Mouse (Mus musculus) forebrain, postnatal 0 days (tissue): ENCODE results near the gene Spty2d1. TPM values are rescaled to one million over a fixed set of nuclear protein-coding genes. Genes with fewer than 3 reads are reported as not detected.

ENCODE experiments used
- ATAC-seq: fragments of 200-750 bp; cut with Nextera tagmentation; 2 replicates; pipeline ENCODE4 v1.8.0; 2017; ENCODE audit warnings: mild to moderate bottlenecking, moderate library complexity
- DNase-seq: peaks from one replicate; pipeline ENCODE4 v3.0.0-alpha.2; 2015
- H3K27ac ChIP-seq: fragments of 300-500 bp; sonication (generic); 2 replicates; pipeline ENCODE4 v1.5.1; 2014; ENCODE audit warnings: low read depth, mild to moderate bottlenecking, antibody characterized with exemption, low read length, moderate library complexity, mixed read lengths
- H3K27me3 ChIP-seq: fragments of 300-500 bp; sonication (generic); 2 replicates; pipeline ENCODE4 v1.6.1; 2014; ENCODE audit warnings: mild to moderate bottlenecking, low read length, mixed read lengths; ENCODE audit not compliant: insufficient read depth
- H3K36me3 ChIP-seq: fragments of 300-500 bp; sonication (generic); 2 replicates; pipeline ENCODE4 v1.6.1; 2014; ENCODE audit warnings: mild to moderate bottlenecking, moderate library complexity; ENCODE audit not compliant: insufficient read depth
- H3K4me1 ChIP-seq: fragments of 300-500 bp; sonication (generic); 2 replicates; pipeline ENCODE4 v1.6.1; 2014; ENCODE audit warnings: antibody characterized with exemption; ENCODE audit not compliant: insufficient read depth
- H3K4me2 ChIP-seq: fragments of 300-500 bp; sonication (generic); 2 replicates; pipeline ENCODE4 v1.6.1; 2014; ENCODE audit warnings: low read depth, mild to moderate bottlenecking, moderate library complexity
- H3K4me3 ChIP-seq: fragments of 300-500 bp; sonication (generic); 2 replicates; pipeline ENCODE4 v1.5.1; 2014; ENCODE audit warnings: low read depth, low read length, mixed read lengths
- H3K9ac ChIP-seq: fragments of 300-500 bp; sonication (generic); 2 replicates; pipeline ENCODE4 v1.6.1; 2014; ENCODE audit warnings: mild to moderate bottlenecking
- H3K9me3 ChIP-seq: fragments of 300-500 bp; sonication (generic); 2 replicates; pipeline ENCODE4 v1.6.1; 2016; ENCODE audit warnings: low read length
- CTCF ChIP-seq: sonication (generic); IDR thresholded peaks from 2 replicates; pipeline ENCODE4 v1.5.1; 2016; ENCODE audit warnings: antibody characterized with exemption, control low read depth, low read depth
- WGBS: fragments of 180-500 bp; shearing (Covaris S2); extraction: QIAGEN DNeasy Blood & Tissue Kit; methylation state at CpG from one replicate; pipeline ENCODE4 v1.1.7; 2014; 5-methylcytosine and 5-hydroxymethylcytosine counted together
- polyA plus RNA-seq: library from polyadenylated mRNA; unstranded; fragments of >200 nt; fragmentation: Nextera tagmentation; extraction: Ambion mirVana; gene quantifications from 2 replicates; pipeline ENCODE4 v1.2.1, GENCODE M21; 2015
- total RNA-seq: library from RNA; depleted of rRNA; stranded (reverse); fragments of >200 nt; gene quantifications from 2 replicates; pipeline ENCODE4 v1.2.3, GENCODE M21; 2014; rRNA removed

The Spty2d1 gene
- total and polyA plus RNA-seq, 2 experiments from 2014 or later = 5.0 to 10.9 TPM

- DNase-seq = no peak
- no peak for TF ChIP-seq CTCF
- no peaks in the 10 kb centered on the region for H3K9me3 ChIP-seq
- no peak for ATAC-seq
- no peak overlapping the region for H3K9ac ChIP-seq
- no peaks in the 10 kb centered on the region for H3K27me3 ChIP-seq
- H3K36me3 ChIP-seq = no peaks in the 10 kb centered on the region
- H3K4me2 ChIP-seq = no peak overlapping the region
- WGBS = 88% methylated on average over 7 of the region's 7 CpGs
- H3K4me1 ChIP-seq = no peaks in the 10 kb centered on the region
- no peak overlapping the region for H3K27ac ChIP-seq
- H3K4me3 ChIP-seq = no peak overlapping the region
Measured at GRCm38 (mm10) chr7:46964070-46964469, 44.1 kb downstream of the Spty2d1 start.

- DNase-seq = peak; percentile 90
- H3K9me3 ChIP-seq = no peaks in the 10 kb centered on the region
- H3K27ac ChIP-seq = no peak overlapping the region
- H3K4me1 ChIP-seq = no peaks in the 10 kb centered on the region; the same call in 1 of the 2 replicates
- H3K4me3 ChIP-seq = no peak overlapping the region
- TF ChIP-seq CTCF = peak; percentile 90
- ATAC-seq = peak; percentile 82
- H3K4me2 ChIP-seq = peak overlapping the region; percentile 20; the same call in 1 of the 2 replicates
- H3K36me3 ChIP-seq = no peaks in the 10 kb centered on the region
- no peak overlapping the region for H3K9ac ChIP-seq
- H3K27me3 ChIP-seq = no peaks in the 10 kb centered on the region
- under 1% methylated on average over 9 of the region's 9 CpGs for WGBS
Measured at GRCm38 (mm10) chr7:46962806-46963618, 45.2 kb downstream of the Spty2d1 start.

GRCm38 (mm10) chr7:46962132-46962531 is 46.1 kb downstream of the Spty2d1 start:
- Histone ChIP-seq H3K27me3 (no peaks in the 10 kb centered on the region), H3K36me3 (no peaks in the 10 kb centered on the region), H3K9ac (no peak overlapping the region), H3K27ac (no peak overlapping the region), H3K4me1 (peaks cover 7% of the 10 kb centered on the region; the same call in 1 of the 2 replicates), H3K9me3 (no peaks in the 10 kb centered on the region), H3K4me3 (no peak overlapping the region), H3K4me2 (no peak overlapping the region)
- ATAC-seq = no peak
- DNase-seq = no peak
- TF ChIP-seq CTCF = no peak

GRCm38 (mm10) chr7:46960991-46961390 is 47.2 kb downstream of the Spty2d1 start:
- ATAC-seq (no peak), DNase-seq (no peak)
- H3K9me3 ChIP-seq = no peaks in the 10 kb centered on the region
- no peak overlapping the region for H3K9ac ChIP-seq
- no peaks in the 10 kb centered on the region; the same call in 1 of the 2 replicates for H3K36me3 ChIP-seq
- peaks cover 7% of the 10 kb centered on the region; the same call in 1 of the 2 replicates for H3K4me1 ChIP-seq
- TF ChIP-seq CTCF = no peak
- H3K27ac ChIP-seq = no peak overlapping the region
- H3K27me3 ChIP-seq = no peaks in the 10 kb centered on the region
- H3K4me3 ChIP-seq = no peak overlapping the region
- WGBS = 80% methylated on average over 3 of the region's 3 CpGs
- H3K4me2 ChIP-seq = no peak overlapping the region

GRCm38 (mm10) chr7:46958853-46959252 is 49.4 kb downstream of the Spty2d1 start:
- DNase-seq (no peak), ATAC-seq (peak; percentile 12; the same call in 1 of the 2 replicates)
- H3K36me3 ChIP-seq = peaks cover 5% of the 10 kb centered on the region
- peak overlapping the region; percentile 78 for H3K9ac ChIP-seq
- H3K27me3 ChIP-seq = no peaks in the 10 kb centered on the region
- H3K4me2 ChIP-seq = peak overlapping the region; percentile 64
- no peaks in the 10 kb centered on the region for H3K9me3 ChIP-seq
- peaks cover 7% of the 10 kb centered on the region; the same call in 1 of the 2 replicates for H3K4me1 ChIP-seq
- 7% methylated on average over 9 of the region's 9 CpGs for WGBS
- no peak for TF ChIP-seq CTCF
- H3K27ac ChIP-seq = peak overlapping the region; percentile 70
- peak overlapping the region; percentile 71 for H3K4me3 ChIP-seq

GRCm38 (mm10) chr7:46957831-46958691 is 50.1 kb downstream of the Spty2d1 start, which contains the start of gene Uevld:
Gene Uevld (minus strand): TSS chr7:46958527.
- peak; percentile 90 for DNase-seq
- peak within 1 kb of the TSS; percentile 70 for H3K27ac ChIP-seq
- no peak; the same call in 1 of the 2 replicates for TF ChIP-seq CTCF
- H3K36me3 ChIP-seq = peaks cover 11% of the 10 kb centered on the region
- peak within 1 kb of the TSS; percentile 64 for H3K4me2 ChIP-seq
- H3K9me3 ChIP-seq = no peaks in the 10 kb centered on the region
- ATAC-seq = peak; percentile 91
- WGBS = 2% methylated on average over 50 of the region's 51 CpGs
- no peaks in the 10 kb centered on the region for H3K27me3 ChIP-seq
- peak within 1 kb of the TSS; percentile 78 for H3K9ac ChIP-seq
- H3K4me1 ChIP-seq = peaks cover 7% of the 10 kb centered on the region; the same call in 1 of the 2 replicates
- H3K4me3 ChIP-seq = peak within 1 kb of the TSS; percentile 71

Other genes with a start within 250 kb of the Spty2d1 start
- gene Hps5, start 212.3 kb downstream of the Spty2d1 start, total RNA-seq = 17.1 and 24.5 TPM in 2 replicates
- 5.6 and 6.9 TPM in 2 replicates for gene Hps5, start 212.3 kb downstream of the Spty2d1 start, polyA plus RNA-seq
- gene Gtf2h1, start 212.3 kb downstream of the Spty2d1 start, total RNA-seq = 58.2 and 60.1 TPM in 2 replicates
- gene Gtf2h1, start 212.3 kb downstream of the Spty2d1 start, polyA plus RNA-seq = 39.0 and 42.1 TPM in 2 replicates
- 373 and 414 TPM in 2 replicates for gene Ldha, start 166.9 kb downstream of the Spty2d1 start, total RNA-seq
- gene Ldha, start 166.9 kb downstream of the Spty2d1 start, polyA plus RNA-seq = 753 and 790 TPM in 2 replicates
- not detected in 2 replicates for gene Ldhc, start 147.2 kb downstream of the Spty2d1 start, total RNA-seq
- not detected in 2 replicates for gene Ldhc, start 147.2 kb downstream of the Spty2d1 start, polyA plus RNA-seq
- gene Tsg101, start 88.4 kb downstream of the Spty2d1 start, total RNA-seq = 143 and 147 TPM in 2 replicates
- gene Tsg101, start 88.4 kb downstream of the Spty2d1 start, polyA plus RNA-seq = 384 and 404 TPM in 2 replicates
- 9.2 and 12.0 TPM in 2 replicates for gene Uevld, start 49.9 kb downstream of the Spty2d1 start, total RNA-seq
- gene Uevld, start 49.9 kb downstream of the Spty2d1 start, polyA plus RNA-seq = 3.2 and 4.6 TPM in 2 replicates
- not detected in 2 replicates for gene Gm9999, start 24.8 kb downstream of the Spty2d1 start, total RNA-seq
- gene Gm9999, start 24.8 kb downstream of the Spty2d1 start, polyA plus RNA-seq = not detected in 2 replicates
- 9.5 and 12.0 TPM in 2 replicates for gene Tmem86a, start 42.2 kb upstream of the Spty2d1 start, total RNA-seq
- 32.9 and 37.3 TPM in 2 replicates for gene Tmem86a, start 42.2 kb upstream of the Spty2d1 start, polyA plus RNA-seq
- 57.1 and 67.4 TPM in 2 replicates for gene Ptpn5, start 125.3 kb upstream of the Spty2d1 start, total RNA-seq
- gene Ptpn5, start 125.3 kb upstream of the Spty2d1 start, polyA plus RNA-seq = 101 and 132 TPM in 2 replicates
- gene Mrgpra6, start 196.5 kb upstream of the Spty2d1 start, total RNA-seq = not detected in 2 replicates
- not detected in 2 replicates for gene Mrgpra6, start 196.5 kb upstream of the Spty2d1 start, polyA plus RNA-seq
- not detected in 2 replicates for gene Mrgpra9, start 244.4 kb upstream of the Spty2d1 start, total RNA-seq
- gene Mrgpra9, start 244.4 kb upstream of the Spty2d1 start, polyA plus RNA-seq = not detected in 2 replicates